Mouse (Mus musculus) ES-Bruce4 (cell line): Measurements from ENCODE around the gene Kcnj1. TPM values are rescaled to one million over a fixed set of nuclear protein-coding genes. Genes with fewer than 3 reads are reported as not detected.

ENCODE experiments used
- H3K27ac ChIP-seq: 2 replicates; pipeline ENCODE4 v1.5.1; 2012; ENCODE audit warnings: low read length, inconsistent platforms; ENCODE audit not compliant: insufficient read depth
- H3K27me3 ChIP-seq: 2 replicates; pipeline ENCODE4 v1.6.1; 2012; ENCODE audit warnings: mild to moderate bottlenecking, low read length, inconsistent platforms; ENCODE audit not compliant: control insufficient read depth, poor library complexity, insufficient read depth, severe bottlenecking
- H3K36me3 ChIP-seq: 2 replicates; pipeline ENCODE4 v1.6.1; 2012; ENCODE audit warnings: inconsistent platforms, mild to moderate bottlenecking, low read length, moderate library complexity; ENCODE audit not compliant: control insufficient read depth, poor library complexity, insufficient read depth, severe bottlenecking
- H3K4me1 ChIP-seq: one replicate; pipeline ENCODE4 v1.8.1; 2011; ENCODE audit warnings: low read length; ENCODE audit not compliant: control insufficient read depth, insufficient read depth
- H3K4me3 ChIP-seq: 2 replicates; pipeline ENCODE4 v1.5.1; 2011; ENCODE audit warnings: low read depth, mild to moderate bottlenecking, low read length
- H3K9ac ChIP-seq: 2 replicates; pipeline ENCODE4 v1.6.1; 2012; ENCODE audit warnings: low read depth, mild to moderate bottlenecking, inconsistent platforms; ENCODE audit not compliant: poor library complexity, severe bottlenecking
- H3K9me3 ChIP-seq: replicated peaks from 2 replicates; pipeline ENCODE4 v1.6.1; 2012; ENCODE audit warnings: mild to moderate bottlenecking, low read length, inconsistent platforms; ENCODE audit not compliant: control insufficient read depth, poor library complexity, insufficient read depth, severe bottlenecking
- CTCF ChIP-seq: IDR thresholded peaks from one replicate; pipeline ENCODE4 v1.8.1; 2011; ENCODE audit warnings: low read depth, low read length
- EP300 ChIP-seq: IDR thresholded peaks from 2 replicates; pipeline ENCODE4 v1.6.1; 2011; ENCODE audit warnings: low read depth, low read length; ENCODE audit not compliant: insufficient read depth
- POLR2A ChIP-seq: IDR thresholded peaks from one replicate; pipeline ENCODE4 v1.8.1; 2011; ENCODE audit warnings: low read length; ENCODE audit not compliant: insufficient read depth
- polyA plus RNA-seq: library from polyadenylated mRNA; stranded (reverse); fragments of >200 nt; gene quantifications from 2 replicates; pipeline ENCODE4 v1.2.4, GENCODE M21; 2011; ENCODE audit warnings: low read depth; ENCODE audit not compliant: missing spikeins, insufficient read depth, insufficient read length

The Kcnj1 gene
- polyA plus RNA-seq, 1 experiment = not detected

GRCm38 (mm10) chr9:32342929-32343328 lies 29.4 kb upstream of the Kcnj1 start:
- Histone ChIP-seq H3K36me3 (no peaks in the 10 kb centered on the region), H3K9me3 (no peaks in the 10 kb centered on the region), H3K4me1 (no peaks in the 10 kb centered on the region), H3K4me3 (no peak overlapping the region), H3K27ac (no peak overlapping the region), H3K9ac (no peak overlapping the region), H3K27me3 (peaks cover 7% of the 10 kb centered on the region)
- TF ChIP-seq EP300 (no peak), POLR2A (no peak), CTCF (no peak)

- no peak for TF ChIP-seq CTCF
- Histone ChIP-seq H3K4me3 (peak within 1 kb of the TSS; percentile 68), H3K9me3 (no peaks in the 10 kb centered on the region), H3K36me3 (no peaks in the 10 kb centered on the region), H3K27me3 (peaks cover 7% of the 10 kb centered on the region), H3K9ac (peak within 1 kb of the TSS; percentile 3; the same call in 1 of the 2 replicates), H3K4me1 (no peaks in the 10 kb centered on the region), H3K27ac (no peak within 1 kb of the TSS)
Measured at GRCm38 (mm10) chr9:32344051-32344450, 28.2 kb upstream of the Kcnj1 start, which contains the start of gene Kcnj5. Kcnj5 (minus strand) TSS chr9:32344350.

DNA sequence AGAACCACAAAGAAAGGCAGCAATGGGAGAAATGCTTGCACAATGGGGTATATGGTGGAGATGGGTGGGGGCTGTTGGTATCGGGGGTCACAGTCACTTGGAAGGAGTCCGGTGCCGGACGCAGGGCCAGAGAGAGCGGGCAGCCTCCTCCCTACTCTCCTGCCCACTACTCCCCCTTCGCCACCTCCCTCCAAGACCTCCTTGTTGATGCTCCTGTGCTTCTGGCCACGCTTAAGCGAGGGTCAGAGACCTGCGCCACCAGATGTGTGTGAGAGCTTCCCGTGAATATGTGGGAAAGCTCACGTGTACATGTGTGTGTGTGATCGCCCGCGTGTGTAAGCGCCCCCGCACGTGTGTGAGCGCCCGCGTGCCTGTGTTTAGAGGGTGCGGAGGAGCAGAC lies 27.8 kb upstream of the Kcnj1 start:
- Histone ChIP-seq H3K9ac (peak overlapping the region; percentile 3; the same call in 1 of the 2 replicates), H3K27ac (no peak overlapping the region)

DNA sequence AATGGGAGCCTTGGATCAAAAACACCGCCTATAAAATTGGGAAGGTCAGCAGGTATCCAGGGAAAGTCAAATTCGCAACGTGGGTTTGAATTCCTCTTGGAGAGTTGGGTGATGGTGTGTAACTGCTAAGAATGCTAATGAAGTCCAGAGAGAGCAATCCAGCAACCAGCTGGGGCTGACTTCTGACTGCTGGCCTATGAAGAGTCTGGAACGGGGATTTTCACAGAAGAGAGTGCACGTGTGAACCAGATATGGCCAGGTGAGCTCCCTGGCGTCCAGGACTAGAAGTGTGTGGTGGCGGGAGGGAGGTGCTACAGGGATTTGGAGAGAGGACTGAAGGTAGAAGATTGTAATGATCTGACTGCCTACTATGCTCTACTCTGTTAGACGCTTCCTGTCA lies 24.2 kb upstream of the Kcnj1 start:
- no peak for TF ChIP-seq POLR2A
- TF ChIP-seq EP300 = no peak
- TF ChIP-seq CTCF = no peak
- no peak overlapping the region for H3K4me3 ChIP-seq
- no peaks in the 10 kb centered on the region for H3K9me3 ChIP-seq
- no peak overlapping the region for H3K9ac ChIP-seq
- H3K36me3 ChIP-seq = no peaks in the 10 kb centered on the region
- no peak overlapping the region for H3K27ac ChIP-seq
- H3K27me3 ChIP-seq = peaks cover 4% of the 10 kb centered on the region; the same call in 1 of the 2 replicates
- no peaks in the 10 kb centered on the region for H3K4me1 ChIP-seq

More for the DNA sequence above, 27.8 kb upstream of the Kcnj1 start:
- TF ChIP-seq CTCF (no peak), EP300 (no peak), POLR2A (no peak)
- H3K27me3 ChIP-seq = peaks cover 7% of the 10 kb centered on the region
- no peaks in the 10 kb centered on the region for H3K9me3 ChIP-seq
- no peaks in the 10 kb centered on the region for H3K4me1 ChIP-seq
- H3K4me3 ChIP-seq = peak overlapping the region; percentile 68
- no peaks in the 10 kb centered on the region for H3K36me3 ChIP-seq

- no peak overlapping the region for H3K4me3 ChIP-seq
- no peaks in the 10 kb centered on the region for H3K4me1 ChIP-seq
- H3K27ac ChIP-seq = no peak overlapping the region
- TF ChIP-seq POLR2A = no peak
- no peak for TF ChIP-seq CTCF
- H3K9me3 ChIP-seq = no peaks in the 10 kb centered on the region
- no peaks in the 10 kb centered on the region for H3K36me3 ChIP-seq
- 0 out of 2 replicates have a peak, but pooled peaks cover 2% of the 10 kb centered on the region for H3K27me3 ChIP-seq
- H3K9ac ChIP-seq = no peak overlapping the region
Measured at GRCm38 (mm10) chr9:32349344-32349743, 22.9 kb upstream of the Kcnj1 start.

DNA sequence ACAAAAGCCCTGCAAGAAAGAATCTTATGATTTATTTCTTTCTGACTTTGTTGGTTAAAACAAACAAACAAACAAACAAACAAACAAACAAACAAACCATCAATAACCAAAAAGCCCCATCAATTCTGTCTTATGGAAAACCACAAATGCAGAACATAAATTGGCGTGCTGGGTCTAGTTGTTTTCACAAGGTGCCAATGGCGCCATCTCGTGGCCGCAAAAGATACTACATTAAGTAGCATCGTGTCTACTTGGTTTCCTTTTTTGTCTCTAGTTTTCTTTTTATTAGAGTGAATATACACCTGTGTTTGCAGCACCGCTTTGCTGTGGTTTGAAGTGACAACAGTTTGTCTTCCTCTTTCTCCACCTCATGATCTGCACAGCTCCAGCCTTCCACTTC lies 22.0 kb upstream of the Kcnj1 start:
- Histone ChIP-seq H3K9ac (no peak overlapping the region), H3K27ac (no peak overlapping the region), H3K4me1 (no peaks in the 10 kb centered on the region), H3K27me3 (0 out of 2 replicates have a peak, but pooled peaks cover under 1% of the 10 kb centered on the region), H3K4me3 (no peak overlapping the region), H3K36me3 (no peaks in the 10 kb centered on the region), H3K9me3 (no peaks in the 10 kb centered on the region)
- TF ChIP-seq CTCF (peak; percentile 69), EP300 (no peak)
